Mouse (Mus musculus) cortical plate, adult 2 months (tissue): Measurements from ENCODE around the gene Arhgef10l. TPM values are rescaled to one million over a fixed set of nuclear protein-coding genes. Genes with fewer than 3 reads are reported as not detected.

Experiments used
- H3K27ac ChIP-seq: fragments of 200-500 bp; 2 replicates; pipeline ENCODE4 v1.5.1; 2012; ENCODE audit warnings: low read length, control low read depth, inconsistent platforms; ENCODE audit not compliant: insufficient read depth
- H3K4me1 ChIP-seq: fragments of 200-500 bp; 2 replicates; pipeline ENCODE4 v1.6.1; 2011; ENCODE audit warnings: low read length; ENCODE audit not compliant: control insufficient read depth, insufficient read depth
- H3K4me3 ChIP-seq: fragments of 200-500 bp; 2 replicates; pipeline ENCODE4 v1.5.1; 2011; ENCODE audit warnings: mild to moderate bottlenecking, low read length, control low read depth; ENCODE audit not compliant: insufficient read depth
- CTCF ChIP-seq: fragments of 200-500 bp; IDR thresholded peaks from 2 replicates; pipeline ENCODE4 v1.5.1; 2011; ENCODE audit warnings: mild to moderate bottlenecking, control low read depth, low read length; ENCODE audit not compliant: insufficient read depth; ENCODE audit errors: extremely low read depth
- POLR2A ChIP-seq: fragments of 200-500 bp; IDR thresholded peaks from 2 replicates; pipeline ENCODE4 v1.6.1; 2011; ENCODE audit warnings: mild to moderate bottlenecking, low read length, control low read depth; ENCODE audit not compliant: insufficient read depth; ENCODE audit errors: extremely low read depth
- polyA plus RNA-seq: library from polyadenylated mRNA; depleted of rRNA; stranded (reverse); fragments of >200 nt; gene quantifications from 2 replicates; pipeline ENCODE4 v1.2.3, GENCODE M21; 2012

Gene Arhgef10l
- polyA plus RNA-seq, 1 experiment, result 34.5 TPM

DNA sequence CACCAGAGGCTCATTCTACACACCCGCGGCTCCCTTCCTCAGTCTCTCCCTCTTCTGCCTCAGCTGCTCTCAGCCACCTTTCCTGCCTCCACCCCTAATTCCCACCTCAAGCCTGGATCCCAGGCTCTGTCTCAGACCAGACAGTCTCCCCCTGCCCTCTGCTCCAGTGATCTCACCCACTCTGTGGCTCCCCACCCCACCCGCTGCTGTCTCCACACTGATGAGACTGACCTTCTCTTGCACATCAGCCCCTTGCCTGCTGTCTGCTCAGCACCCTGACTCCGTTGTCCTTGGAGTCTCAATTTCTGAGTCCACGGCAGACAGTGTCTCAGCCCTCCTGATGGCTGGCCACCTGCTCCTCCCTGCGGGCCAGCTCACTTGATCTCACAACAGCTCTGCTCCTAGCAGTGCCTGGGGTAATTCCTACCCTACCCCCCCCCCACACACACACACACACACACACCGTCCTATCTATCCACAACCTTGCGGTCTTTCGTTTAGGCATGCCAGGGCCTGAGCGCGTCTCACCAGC is 37.3 kb downstream of the Arhgef10l start:
- Histone ChIP-seq H3K27ac (no peak overlapping the region), H3K4me1 (peaks cover 4% of the 10 kb centered on the region; the same call in 1 of the 2 replicates), H3K4me3 (no peak overlapping the region)
- TF ChIP-seq POLR2A, result no peak
- TF ChIP-seq CTCF, result no peak

DNA sequence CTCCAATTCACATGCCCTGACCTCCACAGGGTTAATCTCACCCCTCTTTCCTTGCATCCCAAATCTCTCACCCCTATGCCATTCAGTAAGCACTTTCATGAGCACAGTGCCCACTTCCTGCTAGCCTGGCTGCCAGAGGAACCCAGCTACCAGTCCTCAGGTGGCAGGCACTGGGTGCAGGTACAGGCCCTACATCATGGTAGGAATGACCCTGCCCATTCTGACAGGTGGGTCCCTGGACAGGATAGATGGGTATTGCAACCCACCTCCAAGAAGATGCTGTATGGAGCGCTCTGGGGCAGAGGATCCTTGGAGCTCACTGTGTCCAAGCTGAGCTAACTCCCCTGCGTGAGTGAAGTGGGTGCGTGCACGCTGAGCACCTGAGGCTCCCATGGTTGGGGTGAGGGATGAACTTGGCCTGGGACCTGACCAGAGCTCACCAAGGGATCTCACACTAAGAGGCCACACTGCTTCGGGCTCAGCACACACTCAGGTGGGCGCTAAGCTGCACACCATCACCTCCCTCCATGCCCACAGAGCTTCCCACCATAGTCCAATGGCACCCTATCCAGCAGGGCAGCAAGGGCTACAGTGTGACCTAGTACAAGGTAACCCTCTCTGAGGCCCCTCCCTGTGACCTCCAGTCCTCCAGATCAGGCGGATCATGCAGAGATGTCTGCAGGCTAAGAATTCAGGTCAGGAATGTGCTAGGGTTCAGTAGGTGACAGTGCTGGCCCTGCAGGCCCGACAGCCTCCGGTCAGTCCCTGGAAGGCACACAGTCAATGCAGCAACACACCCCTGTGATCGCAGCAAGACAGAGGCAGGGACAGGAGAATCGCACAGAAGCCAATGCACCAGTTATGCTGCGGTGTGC is 39.9 kb downstream of the Arhgef10l start:
- H3K27ac ChIP-seq, result no peak overlapping the region
- H3K4me1 ChIP-seq, result peaks cover 4% of the 10 kb centered on the region; the same call in 1 of the 2 replicates
- TF ChIP-seq POLR2A, result no peak
- TF ChIP-seq CTCF, result no peak
- H3K4me3 ChIP-seq, result no peak overlapping the region

DNA sequence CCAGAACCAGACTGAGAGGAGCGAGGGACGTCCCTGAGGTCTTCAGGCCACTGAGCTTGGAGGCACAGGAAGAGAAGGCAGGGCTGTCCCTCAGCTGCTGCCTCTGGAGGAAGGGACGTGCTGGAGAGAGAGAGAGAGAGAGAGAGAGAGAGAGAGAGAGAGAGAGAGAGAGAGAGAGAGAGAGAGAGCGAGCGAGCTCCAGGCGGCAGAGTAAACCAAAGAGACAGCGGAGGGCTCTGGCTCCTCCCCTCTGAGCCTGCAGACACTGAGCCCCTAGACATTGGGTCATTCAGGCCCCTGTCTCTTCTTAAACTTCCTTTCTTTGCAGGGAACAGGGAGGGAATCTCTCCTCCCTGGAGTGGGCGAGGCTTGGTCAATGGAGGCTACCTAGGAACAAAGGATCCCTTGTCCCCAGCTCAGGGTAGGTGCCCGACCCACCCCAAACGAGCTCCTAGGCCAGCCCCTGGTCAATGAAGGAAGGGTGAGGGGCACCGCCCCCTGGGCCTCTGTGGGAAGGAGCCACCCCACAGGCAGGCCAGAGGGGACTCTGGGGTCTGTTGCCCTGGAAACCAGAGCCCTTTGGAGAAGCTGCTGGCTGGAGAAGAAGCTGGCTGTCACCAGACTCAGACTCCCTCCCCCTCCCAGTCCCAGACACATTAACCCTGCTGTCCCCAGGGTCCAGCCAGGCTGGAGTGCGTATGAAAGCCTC is 41.2 kb downstream of the Arhgef10l start:
- Histone ChIP-seq H3K27ac (peak overlapping the region; percentile 27), H3K4me1 (peaks cover 7% of the 10 kb centered on the region), H3K4me3 (no peak overlapping the region)
- TF ChIP-seq POLR2A (no peak), CTCF (no peak)

DNA sequence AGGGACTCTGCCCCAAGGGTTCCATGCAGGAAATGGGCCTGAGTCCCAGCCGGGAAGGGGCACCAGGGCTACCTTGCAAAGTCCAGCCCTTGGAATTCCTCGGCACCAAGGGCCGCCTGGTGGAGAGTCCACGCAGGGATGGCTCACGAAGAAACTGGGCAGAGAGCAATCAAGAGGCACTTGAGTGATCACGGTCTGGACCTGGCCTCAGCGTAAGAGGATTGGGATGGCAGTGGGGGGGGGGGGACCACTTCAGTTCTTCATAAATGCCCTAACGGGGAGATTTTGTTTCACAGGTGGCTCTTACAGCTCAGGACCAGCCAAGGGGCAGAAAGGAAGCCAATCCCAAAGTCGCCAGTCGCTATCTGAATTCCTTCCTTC is 41.7 kb downstream of the Arhgef10l start:
- TF ChIP-seq CTCF (no peak), POLR2A (no peak)
- H3K27ac ChIP-seq, result peak overlapping the region; percentile 27
- peaks cover 7% of the 10 kb centered on the region for H3K4me1 ChIP-seq
- no peak overlapping the region for H3K4me3 ChIP-seq

DNA sequence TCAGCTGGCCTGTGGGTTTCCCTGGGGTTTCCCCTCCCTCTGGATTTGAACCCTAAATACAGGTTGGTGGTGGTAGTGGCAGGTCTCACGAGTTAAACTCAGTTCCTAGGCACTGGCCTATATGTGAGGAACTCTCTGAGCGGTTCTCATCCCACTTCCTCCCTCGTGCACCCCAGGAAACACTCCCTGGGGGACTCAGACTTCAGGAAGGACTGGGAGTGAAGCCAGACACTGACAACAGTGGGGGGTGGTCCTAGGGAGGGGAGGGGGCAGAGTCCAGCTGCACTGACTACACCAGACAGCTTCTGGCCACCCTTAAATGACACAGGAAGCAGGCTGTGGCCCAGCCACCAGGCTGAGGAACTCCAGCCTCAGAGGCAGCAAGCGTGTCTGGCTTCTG is 43.0 kb downstream of the Arhgef10l start:
- peaks cover 7% of the 10 kb centered on the region for H3K4me1 ChIP-seq
- H3K27ac ChIP-seq, result no peak overlapping the region
- TF ChIP-seq POLR2A (no peak), CTCF (no peak)
- H3K4me3 ChIP-seq, result no peak overlapping the region

DNA sequence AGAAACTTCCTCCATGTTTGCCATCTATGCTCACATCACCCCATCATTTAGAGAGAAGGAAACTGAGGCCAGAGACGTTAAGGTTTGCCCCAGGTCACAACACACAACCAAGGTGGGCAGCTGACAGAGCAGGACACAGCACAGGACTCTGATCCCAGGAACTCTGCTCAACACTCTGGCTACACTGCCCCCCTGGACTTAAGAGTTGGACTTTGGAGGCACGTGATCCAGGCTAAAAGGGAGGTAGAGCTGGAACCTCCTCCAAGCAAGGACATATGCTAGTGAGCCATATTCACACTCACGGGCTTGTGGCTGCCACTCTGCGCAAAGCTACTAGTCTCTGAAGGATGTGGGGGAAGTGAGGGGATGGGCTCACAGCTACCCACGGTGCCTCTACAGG is 45.3 kb downstream of the Arhgef10l start:
- no peak for TF ChIP-seq POLR2A
- no peak for TF ChIP-seq CTCF
- peaks cover 7% of the 10 kb centered on the region for H3K4me1 ChIP-seq

DNA sequence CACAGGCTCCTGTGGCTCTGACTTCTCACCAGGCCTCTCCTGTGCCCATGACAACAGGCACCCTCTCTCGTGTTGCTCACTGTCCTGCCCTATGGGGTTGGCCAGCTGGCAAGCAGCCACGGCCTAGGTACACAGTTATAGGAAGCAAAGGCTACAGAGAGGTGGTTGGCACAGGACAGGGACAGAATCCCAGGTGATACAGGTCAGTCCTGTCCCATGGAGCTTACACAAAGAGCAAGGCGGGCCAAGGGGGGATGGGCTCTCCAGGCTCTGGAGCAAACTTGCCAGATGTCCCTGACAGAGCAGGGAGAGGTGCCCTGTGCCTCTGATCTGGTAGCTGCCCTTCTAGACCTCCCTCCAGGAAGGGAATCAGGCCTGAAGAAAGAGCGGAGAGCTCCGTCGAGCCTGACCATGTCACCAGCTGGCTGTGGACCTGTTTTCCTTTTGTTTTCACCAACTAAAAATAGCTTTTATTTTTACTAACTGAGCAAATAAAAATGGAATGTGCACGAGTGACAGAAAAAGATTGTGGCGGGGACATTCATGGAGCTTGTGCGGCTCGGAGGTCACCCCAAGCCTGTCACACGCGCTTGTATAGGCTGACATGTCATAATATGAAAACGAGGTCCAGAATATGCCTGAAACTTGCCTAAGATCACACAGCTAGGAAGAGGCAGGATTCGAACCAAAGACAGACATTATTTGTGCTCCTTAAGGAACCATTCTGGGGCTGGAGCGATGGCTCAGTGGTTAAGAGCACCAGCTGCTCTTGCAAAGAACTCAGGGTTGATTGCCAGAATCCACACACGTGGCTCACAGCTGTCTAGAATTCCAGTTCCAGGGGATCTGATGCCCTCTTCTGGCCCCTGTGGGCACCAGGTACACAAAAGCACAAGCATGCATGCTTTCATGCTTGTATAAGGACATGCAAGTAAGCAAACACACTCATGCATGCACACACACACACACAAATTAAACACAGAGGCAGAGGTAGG is 48.1 kb downstream of the Arhgef10l start:
- Histone ChIP-seq H3K4me3 (no peak overlapping the region), H3K4me1 (peaks cover 3% of the 10 kb centered on the region), H3K27ac (no peak overlapping the region)
- TF ChIP-seq POLR2A, result no peak
- peak; percentile 21; the same call in 1 of the 2 replicates for TF ChIP-seq CTCF

More for the DNA sequence above, 45.3 kb downstream of the Arhgef10l start:
- H3K4me3 ChIP-seq, result no peak overlapping the region
- H3K27ac ChIP-seq, result no peak overlapping the region

DNA sequence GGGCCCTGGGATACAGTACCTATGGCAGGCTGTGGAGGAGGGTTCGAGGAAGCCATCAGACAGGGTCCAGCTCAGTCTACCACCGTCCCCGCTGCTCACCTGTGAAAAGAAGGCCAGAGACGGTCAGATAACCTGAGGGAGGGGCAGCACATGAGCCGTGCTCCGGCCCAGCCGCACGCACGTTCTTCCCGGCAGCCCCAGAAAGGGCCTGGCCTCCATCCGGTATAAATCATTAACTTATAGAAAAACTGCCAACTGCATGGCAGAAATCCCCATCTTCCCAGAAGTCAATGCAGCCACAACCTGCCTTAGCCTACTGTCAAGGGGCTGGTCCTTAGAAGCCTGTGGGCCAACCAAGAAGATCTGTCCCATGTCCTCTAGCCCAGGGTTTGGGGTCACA is 48.9 kb downstream of the Arhgef10l start:
- H3K27ac ChIP-seq, result no peak overlapping the region
- TF ChIP-seq POLR2A (no peak), CTCF (no peak)
- peaks cover 3% of the 10 kb centered on the region for H3K4me1 ChIP-seq

DNA sequence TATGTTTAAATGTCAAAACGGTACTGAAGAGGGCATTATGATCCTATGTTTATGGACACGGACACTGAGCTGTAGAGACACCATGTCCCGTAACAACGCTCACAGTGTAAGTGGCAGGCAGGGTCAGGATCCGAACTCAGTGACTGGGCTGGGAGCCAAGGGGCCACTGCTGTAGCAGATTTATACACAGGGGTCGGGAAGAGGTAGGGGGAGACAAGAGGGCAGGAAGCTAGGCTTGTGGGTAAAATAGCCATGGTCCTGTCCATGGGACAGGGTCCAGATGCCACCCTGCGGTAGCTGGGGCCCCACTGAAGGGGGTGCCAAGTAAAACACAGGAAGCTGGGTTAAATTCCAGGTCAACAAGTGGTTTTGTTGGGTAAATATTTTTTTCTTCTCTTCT is 49.6 kb downstream of the Arhgef10l start:
- Histone ChIP-seq H3K27ac (no peak overlapping the region), H3K4me3 (no peak overlapping the region), H3K4me1 (peaks cover 3% of the 10 kb centered on the region)
- TF ChIP-seq CTCF, result no peak
- no peak for TF ChIP-seq POLR2A

More for the DNA sequence above, 48.9 kb downstream of the Arhgef10l start:
- H3K4me3 ChIP-seq, result no peak overlapping the region
